19 mouse cellular contexts compared by ENCODE assay signal in genomic region chr12:36108442-36108841, GRCm38 (mm10). TPM values are rescaled to one million over a fixed set of nuclear protein-coding genes. Genes with fewer than 3 reads are reported as not detected.
DNase-seq lines count a peak whose midpoint lies in the region; ATAC-seq and TF ChIP-seq lines count a peak whose summit lies in the region.
"Had no signal": no experiment of that assay in that cellular context is flagged by ENCODE, and none has a peak within 500 bp of the region (broad histone marks: within the 10 kb centered on the region; RNA-seq: fewer than 3 reads in every experiment).

No protein-coding gene starts in this region.

- no peak for TF ChIP-seq EP300 in stomach, postnatal 0 days (optimal IDR thresholded peaks at IDR 0.05)

- H3K27me3 ChIP-seq in intestine, postnatal 0 days (replicated peaks; ENCODE audit: control insufficient read depth, insufficient read depth, low read length), result no peaks in the 10 kb centered on the region
- H3K27me3 ChIP-seq in intestine, embryonic 15.5 days (replicated peaks), result no peaks in the 10 kb centered on the region
- no peaks in the 10 kb centered on the region for H3K27me3 ChIP-seq in thymus, adult 2 months (ENCODE audit: control insufficient read depth, insufficient read depth, low read length)
- no peaks in the 10 kb centered on the region for H3K27me3 ChIP-seq in stomach, postnatal 0 days (ENCODE audit: control insufficient read depth, insufficient read depth, low read length)
- no peaks in the 10 kb centered on the region for H3K27me3 ChIP-seq in forebrain, embryonic 16.5 days (replicated peaks; ENCODE audit: control insufficient read depth, insufficient read depth, low read length)
- H3K27me3 ChIP-seq: heart, embryonic 13.5 days; liver, embryonic 12.5 days had no signal

- no peak overlapping the region for H3K27ac ChIP-seq in intestine, postnatal 0 days (ENCODE audit: low read depth, low read length)
- H3K27ac ChIP-seq in intestine, embryonic 15.5 days, result no peak overlapping the region
- no peak overlapping the region for H3K27ac ChIP-seq in thymus, adult 2 months (ENCODE audit: control insufficient read depth, insufficient read depth, low read length)
- H3K27ac ChIP-seq in stomach, postnatal 0 days (replicated peaks), result no peak overlapping the region
- no peak overlapping the region for H3K27ac ChIP-seq in forebrain, embryonic 16.5 days (ENCODE audit: low read length)
- H3K27ac ChIP-seq: heart, embryonic 13.5 days; liver, embryonic 12.5 days had no signal

- ATAC-seq in intestine, postnatal 0 days, result no peak
- ATAC-seq in intestine, embryonic 15.5 days, result no peak
- ATAC-seq in stomach, postnatal 0 days (ENCODE audit: low FRiP score, low TSS enrichment), result no peak
- no peak for ATAC-seq in forebrain, embryonic 16.5 days
- ATAC-seq: forebrain, embryonic 14.5 days; liver, embryonic 12.5 days had no signal

- H3K9ac ChIP-seq in intestine, postnatal 0 days (ENCODE audit: low read depth, low read length), result no peak overlapping the region
- H3K9ac ChIP-seq in intestine, embryonic 15.5 days, result no peak overlapping the region
- H3K9ac ChIP-seq in stomach, postnatal 0 days (ENCODE audit: low read length), result no peak overlapping the region
- H3K9ac ChIP-seq in forebrain, embryonic 16.5 days (replicated peaks; ENCODE audit: low read depth, low read length), result no peak overlapping the region
- H3K9ac ChIP-seq: heart, embryonic 13.5 days; liver, embryonic 12.5 days had no signal

- peak; percentile 59 for TF ChIP-seq CTCF in intestine, postnatal 0 days (IDR thresholded peaks at IDR 0.05; ENCODE audit: low read depth)
- no peak for TF ChIP-seq CTCF in thymus, adult 2 months (IDR thresholded peaks at IDR 0.05; ENCODE audit: borderline replicate concordance, control insufficient read depth, extremely low read depth, insufficient read depth, low read length, poor library complexity)
- peak; percentile 54 for TF ChIP-seq CTCF in stomach, postnatal 0 days (IDR thresholded peaks at IDR 0.05; ENCODE audit: low read depth)

- H3K4me1 ChIP-seq in intestine, postnatal 0 days (replicated peaks; ENCODE audit: control insufficient read depth, insufficient read depth, low read length), result no peaks in the 10 kb centered on the region
- H3K4me1 ChIP-seq in intestine, embryonic 15.5 days (replicated peaks), result no peaks in the 10 kb centered on the region
- no peaks in the 10 kb centered on the region for H3K4me1 ChIP-seq in thymus, adult 2 months (replicated peaks; ENCODE audit: control insufficient read depth, insufficient read depth, low read length)
- H3K4me1 ChIP-seq in stomach, postnatal 0 days (replicated peaks; ENCODE audit: control insufficient read depth, insufficient read depth), result no peaks in the 10 kb centered on the region
- H3K4me1 ChIP-seq in forebrain, embryonic 16.5 days (replicated peaks; ENCODE audit: control insufficient read depth, insufficient read depth, low read length), result no peaks in the 10 kb centered on the region; the same call in 1 of the 2 replicates
- H3K4me1 ChIP-seq: heart, embryonic 13.5 days; liver, embryonic 12.5 days had no signal

- 93% methylated on average over 5 of the region's 5 CpGs for WGBS in intestine, postnatal 0 days
- 91% methylated on average over 5 of the region's 5 CpGs for WGBS in intestine, embryonic 15.5 days
- WGBS in thymus, adult 2 months, result 93% methylated on average over 5 of the region's 5 CpGs
- 86% methylated on average over 5 of the region's 5 CpGs for WGBS in stomach, postnatal 0 days
- WGBS in forebrain, embryonic 16.5 days, result 92% methylated on average over 5 of the region's 5 CpGs

- H3K4me2 ChIP-seq in intestine, postnatal 0 days (replicated peaks; ENCODE audit: low read depth), result no peak overlapping the region
- H3K4me2 ChIP-seq in intestine, embryonic 15.5 days (replicated peaks), result no peak overlapping the region
- no peak overlapping the region for H3K4me2 ChIP-seq in stomach, postnatal 0 days (replicated peaks; ENCODE audit: low read depth)
- no peak overlapping the region for H3K4me2 ChIP-seq in forebrain, embryonic 16.5 days (ENCODE audit: low read length)
- H3K4me2 ChIP-seq: heart, embryonic 13.5 days; liver, embryonic 12.5 days; midbrain, embryonic 11.5 days had no signal

- H3K9me3 ChIP-seq in intestine, postnatal 0 days (ENCODE audit: control insufficient read depth), result no peaks in the 10 kb centered on the region
- no peaks in the 10 kb centered on the region for H3K9me3 ChIP-seq in intestine, embryonic 15.5 days
- H3K9me3 ChIP-seq in stomach, postnatal 0 days (ENCODE audit: control insufficient read depth, low read length), result no peaks in the 10 kb centered on the region
- H3K9me3 ChIP-seq in forebrain, embryonic 16.5 days (ENCODE audit: control insufficient read depth, low read length), result no peaks in the 10 kb centered on the region
- H3K9me3 ChIP-seq: heart, embryonic 13.5 days; liver, embryonic 12.5 days had no signal

- TF ChIP-seq POLR2A in thymus, adult 2 months (IDR thresholded peaks at IDR 0.05; ENCODE audit: control insufficient read depth, extremely low read depth, insufficient read depth, low read length, poor library complexity), result no peak

- DNase-seq in cerebellum, postnatal 10 days, result peak; percentile 22 to 29
- no peak for DNase-seq in cerebellum, postnatal 36 days
- peak; percentile 25 for DNase-seq in thymus, postnatal 0 days (ENCODE audit: low spot score)
- no peak for DNase-seq in thymus, adult 2 months
- DNase-seq in stomach, postnatal 0 days (ENCODE audit: low spot score), result no peak
- DNase-seq: adrenal gland, postnatal 14 days; B cell, adult 2 months; embryo, embryonic 11 days; gastrocnemius, postnatal 14 days; kidney, adult 11 months; kidney, postnatal 25 days; left cerebral cortex, postnatal 4 days had no signal

- H3K4me3 ChIP-seq in intestine, postnatal 0 days (ENCODE audit: low read depth, low read length), result no peak overlapping the region
- H3K4me3 ChIP-seq in intestine, embryonic 15.5 days (replicated peaks), result no peak overlapping the region
- H3K4me3 ChIP-seq in thymus, adult 2 months (ENCODE audit: control insufficient read depth, insufficient read depth, low read length), result no peak overlapping the region
- no peak overlapping the region for H3K4me3 ChIP-seq in stomach, postnatal 0 days (ENCODE audit: low read depth, low read length)
- H3K4me3 ChIP-seq in forebrain, embryonic 16.5 days (replicated peaks; ENCODE audit: low read length), result no peak overlapping the region
- H3K4me3 ChIP-seq: heart, embryonic 13.5 days; liver, embryonic 12.5 days had no signal

- H3K36me3 ChIP-seq in intestine, postnatal 0 days (ENCODE audit: control insufficient read depth, insufficient read depth), result peaks cover 58% of the 10 kb centered on the region
- peaks cover 38% of the 10 kb centered on the region for H3K36me3 ChIP-seq in intestine, embryonic 15.5 days
- peaks cover 25% of the 10 kb centered on the region for H3K36me3 ChIP-seq in thymus, adult 2 months (ENCODE audit: control insufficient read depth, insufficient read depth, low read length)
- peaks cover 32% of the 10 kb centered on the region for H3K36me3 ChIP-seq in stomach, postnatal 0 days (ENCODE audit: control insufficient read depth, insufficient read depth, low read length)
- H3K36me3 ChIP-seq in forebrain, embryonic 16.5 days (ENCODE audit: control insufficient read depth, insufficient read depth), result peaks cover 46% of the 10 kb centered on the region

RNA-seq across cellular contexts. Expression of gene Ankmy2, which starts 48.5 kb away (rescaled TPM):
- 25.8 and 26.6 TPM in 2 replicates for polyA plus RNA-seq in intestine, postnatal 0 days (2015; fragmentation: Nextera tagmentation; extraction: Ambion mirVana)
- polyA plus RNA-seq in intestine, embryonic 15.5 days (2015; fragmentation: Nextera tagmentation; extraction: Ambion mirVana), result 35.9 and 37.6 TPM in 2 replicates
- 24.1 and 24.4 TPM in 2 replicates for polyA plus RNA-seq in thymus, postnatal 0 days (2015; fragmentation: Nextera tagmentation; extraction: Ambion mirVana)
- 7.4 and 7.6 TPM in 2 replicates for polyA plus RNA-seq in thymus, adult 2 months (2012; rRNA removed)
- polyA plus RNA-seq in stomach, postnatal 0 days (2015; fragmentation: Nextera tagmentation; extraction: Ambion mirVana), result 27.4 and 29.6 TPM in 2 replicates
- 64.4 and 64.7 TPM in 2 replicates for polyA plus RNA-seq in forebrain, embryonic 16.5 days (2015; fragmentation: Nextera tagmentation; extraction: Ambion mirVana)

RNA-seq across cellular contexts. Expression of gene Bzw2, which starts 49.4 kb away (rescaled TPM):
- 71.9 and 75.3 TPM in 2 replicates for polyA plus RNA-seq in intestine, postnatal 0 days (2015; fragmentation: Nextera tagmentation; extraction: Ambion mirVana)
- polyA plus RNA-seq in intestine, embryonic 15.5 days (2015; fragmentation: Nextera tagmentation; extraction: Ambion mirVana), result 185 and 204 TPM in 2 replicates
- 251 and 260 TPM in 2 replicates for polyA plus RNA-seq in thymus, postnatal 0 days (2015; fragmentation: Nextera tagmentation; extraction: Ambion mirVana)
- 34.0 and 36.7 TPM in 2 replicates for polyA plus RNA-seq in thymus, adult 2 months (2012; rRNA removed)
- polyA plus RNA-seq in stomach, postnatal 0 days (2015; fragmentation: Nextera tagmentation; extraction: Ambion mirVana), result 117 and 122 TPM in 2 replicates
- 542 and 586 TPM in 2 replicates for polyA plus RNA-seq in forebrain, embryonic 16.5 days (2015; fragmentation: Nextera tagmentation; extraction: Ambion mirVana)

Comparison
In these comparisons a context has a peak if more than half of its experiments do, and no peak if none do; other contexts are left out.
1. DNase-seq: peak in cerebellum, postnatal 10 days (2 of 2) and thymus, postnatal 0 days (single experiment); none in cerebellum, postnatal 36 days (0 of 2), thymus, adult 2 months (single experiment) and stomach, postnatal 0 days (single experiment).